ENCODE assay signal across 23 mouse cellular contexts in genomic region chr6:97929051-97929450, GRCm38 (mm10).
DNase-seq lines count a peak whose midpoint lies in the region; ATAC-seq lines count a peak whose summit lies in the region.
"Had no signal": no experiment of that assay in that cellular context is flagged by ENCODE, and none has a peak within 500 bp of the region (broad histone marks: within the 10 kb centered on the region; RNA-seq: fewer than 3 reads in every experiment).

No protein-coding gene starts in this region.

- H3K4me1 ChIP-seq in kidney, embryonic 15.5 days, result peaks cover 8% of the 10 kb centered on the region; the same call in 1 of the 2 replicates
- no peaks in the 10 kb centered on the region for H3K4me1 ChIP-seq in kidney, embryonic 16.5 days (ENCODE audit: insufficient read depth, low read length)
- H3K4me1 ChIP-seq in heart, embryonic 11.5 days (ENCODE audit: control insufficient read depth, insufficient read depth, low read length), result no peaks in the 10 kb centered on the region
- H3K4me1 ChIP-seq in heart, embryonic 13.5 days, result peaks cover 37% of the 10 kb centered on the region
- H3K4me1 ChIP-seq: limb, embryonic 10.5 days; limb, embryonic 15.5 days; liver, embryonic 13.5 days; midbrain, embryonic 15.5 days; neural tube, embryonic 15.5 days had no signal

- H3K27me3 ChIP-seq in kidney, embryonic 15.5 days, result no peaks in the 10 kb centered on the region
- no peaks in the 10 kb centered on the region for H3K27me3 ChIP-seq in kidney, embryonic 16.5 days (ENCODE audit: insufficient read depth, low read length)
- H3K27me3 ChIP-seq in heart, embryonic 11.5 days (ENCODE audit: control insufficient read depth, insufficient read depth, low read length), result no peaks in the 10 kb centered on the region
- no peaks in the 10 kb centered on the region for H3K27me3 ChIP-seq in heart, embryonic 13.5 days (replicated peaks)
- H3K27me3 ChIP-seq: limb, embryonic 15.5 days; liver, embryonic 13.5 days; midbrain, embryonic 15.5 days; neural tube, embryonic 15.5 days had no signal

- H3K9ac ChIP-seq in kidney, embryonic 15.5 days, result no peak overlapping the region
- H3K9ac ChIP-seq in kidney, embryonic 16.5 days (replicated peaks; ENCODE audit: low read length), result no peak overlapping the region
- H3K9ac ChIP-seq in heart, embryonic 11.5 days (ENCODE audit: low read depth, low read length), result peak overlapping the region; percentile 72
- H3K9ac ChIP-seq in heart, embryonic 13.5 days, result peak overlapping the region; percentile 83
- H3K9ac ChIP-seq: forebrain, postnatal 0 days; hindbrain, embryonic 14.5 days; limb, embryonic 15.5 days; liver, embryonic 13.5 days; midbrain, embryonic 15.5 days; neural tube, embryonic 15.5 days had no signal

- 81% methylated on average over 3 of the region's 3 CpGs for WGBS in kidney, embryonic 15.5 days
- WGBS in kidney, embryonic 16.5 days, result 77% methylated on average over 3 of the region's 3 CpGs
- WGBS in heart, embryonic 11.5 days (ENCODE audit: insufficient replicate concordance), result 50% methylated on average over 3 of the region's 3 CpGs
- 46% methylated on average over 3 of the region's 3 CpGs for WGBS in heart, embryonic 13.5 days

- no peak overlapping the region for H3K4me3 ChIP-seq in kidney, embryonic 15.5 days (replicated peaks)
- no peak overlapping the region for H3K4me3 ChIP-seq in kidney, embryonic 16.5 days (ENCODE audit: low read length)
- peak overlapping the region; percentile 46 for H3K4me3 ChIP-seq in heart, embryonic 11.5 days (ENCODE audit: low read depth, low read length)
- peak overlapping the region; percentile 59 for H3K4me3 ChIP-seq in heart, embryonic 13.5 days
- H3K4me3 ChIP-seq: erythroblast, embryonic 14.5 days; limb, embryonic 10.5 days; limb, embryonic 15.5 days; liver, embryonic 13.5 days; midbrain, embryonic 10.5 days; midbrain, embryonic 15.5 days; neural tube, embryonic 15.5 days had no signal

- no peak for ATAC-seq in kidney, embryonic 15.5 days (replicated peaks; ENCODE audit: low FRiP score)
- ATAC-seq in kidney, embryonic 16.5 days (ENCODE audit: low FRiP score, low TSS enrichment), result no peak
- ATAC-seq in heart, embryonic 11.5 days (replicated peaks; ENCODE audit: insufficient number of reproducible peaks, low FRiP score, low TSS enrichment), result no peak
- ATAC-seq in heart, embryonic 13.5 days (ENCODE audit: extremely low read depth, insufficient number of reproducible peaks, low FRiP score, low TSS enrichment), result no peak
- ATAC-seq: forebrain, postnatal 0 days; intestine, postnatal 0 days; midbrain, embryonic 15.5 days had no signal

- H3K4me2 ChIP-seq in kidney, embryonic 15.5 days, result no peak overlapping the region
- no peak overlapping the region for H3K4me2 ChIP-seq in kidney, embryonic 16.5 days (replicated peaks; ENCODE audit: low read depth, low read length)
- peak overlapping the region; percentile 60 for H3K4me2 ChIP-seq in heart, embryonic 11.5 days
- peak overlapping the region; percentile 66 for H3K4me2 ChIP-seq in heart, embryonic 13.5 days
- H3K4me2 ChIP-seq: hindbrain, embryonic 14.5 days; limb, embryonic 15.5 days; liver, embryonic 13.5 days; midbrain, embryonic 15.5 days; neural tube, embryonic 15.5 days had no signal

- H3K36me3 ChIP-seq in kidney, embryonic 15.5 days, result no peaks in the 10 kb centered on the region
- H3K36me3 ChIP-seq in kidney, embryonic 16.5 days (ENCODE audit: insufficient read depth, low read length), result no peaks in the 10 kb centered on the region
- no peaks in the 10 kb centered on the region for H3K36me3 ChIP-seq in heart, embryonic 11.5 days (ENCODE audit: control insufficient read depth, insufficient read depth, low read length)
- H3K36me3 ChIP-seq in heart, embryonic 13.5 days, result peaks cover 5% of the 10 kb centered on the region; the same call in 1 of the 2 replicates
- H3K36me3 ChIP-seq: limb, embryonic 10.5 days; limb, embryonic 15.5 days; liver, embryonic 13.5 days; midbrain, embryonic 10.5 days; midbrain, embryonic 15.5 days; neural tube, embryonic 15.5 days had no signal

- peak overlapping the region; percentile 37; the same call in 1 of the 2 replicates for H3K27ac ChIP-seq in kidney, embryonic 15.5 days
- no peak overlapping the region for H3K27ac ChIP-seq in kidney, embryonic 16.5 days (ENCODE audit: low read length)
- H3K27ac ChIP-seq in heart, embryonic 11.5 days (ENCODE audit: low read depth, low read length), result peak overlapping the region; percentile 94
- peak overlapping the region; percentile 96 for H3K27ac ChIP-seq in heart, embryonic 13.5 days (replicated peaks)
- H3K27ac ChIP-seq: hindbrain, embryonic 14.5 days; limb, embryonic 10.5 days; limb, embryonic 15.5 days; liver, embryonic 13.5 days; midbrain, embryonic 10.5 days; midbrain, embryonic 15.5 days; neural tube, embryonic 15.5 days had no signal

- no peaks in the 10 kb centered on the region for H3K9me3 ChIP-seq in kidney, embryonic 15.5 days (replicated peaks)
- no peaks in the 10 kb centered on the region for H3K9me3 ChIP-seq in kidney, embryonic 16.5 days (ENCODE audit: low read length)
- H3K9me3 ChIP-seq in heart, embryonic 11.5 days (replicated peaks; ENCODE audit: control insufficient read depth, low read length), result no peaks in the 10 kb centered on the region
- no peaks in the 10 kb centered on the region for H3K9me3 ChIP-seq in heart, embryonic 13.5 days
- H3K9me3 ChIP-seq: limb, embryonic 10.5 days; limb, embryonic 15.5 days; liver, embryonic 13.5 days; midbrain, embryonic 10.5 days; midbrain, embryonic 15.5 days; neural tube, embryonic 15.5 days had no signal

- peak; percentile 17 for DNase-seq in heart, postnatal 4 days
- no peak for DNase-seq in cerebellum, postnatal 14 days
- DNase-seq: adrenal gland, postnatal 25 days; B cell, adult 2 months; cerebellum, adult 11-12 months; forebrain, postnatal 0 days; layer of hippocampus, adult 9-11 months; liver, embryonic 13.5 days; lung, adult 2 months; right cerebral cortex, postnatal 25 days; thymus, postnatal 4 days had no signal

Comparison
In these comparisons a context has a peak if more than half of its experiments do, and no peak if none do; other contexts are left out.
1. H3K4me2 ChIP-seq: peak in heart, embryonic 11.5 days (single experiment) and heart, embryonic 13.5 days (single experiment); none in kidney, embryonic 15.5 days (single experiment) and kidney, embryonic 16.5 days (single experiment).
2. H3K4me3 ChIP-seq: peak in heart, embryonic 11.5 days (single experiment) and heart, embryonic 13.5 days (single experiment); none in kidney, embryonic 15.5 days (single experiment) and kidney, embryonic 16.5 days (single experiment).
3. H3K9ac ChIP-seq: peak in heart, embryonic 11.5 days (single experiment) and heart, embryonic 13.5 days (single experiment); none in kidney, embryonic 15.5 days (single experiment) and kidney, embryonic 16.5 days (single experiment).